Mouse (Mus musculus) embryonic facial prominence, embryonic 12.5 days (tissue): ENCODE measurements around the gene Olfr368. TPM values are rescaled to one million over a fixed set of nuclear protein-coding genes. Genes with fewer than 3 reads are reported as not detected.
A peak's percentile ranks its signal among the peaks of the same experiment; 100 is the strongest.

ENCODE experiments used
- ATAC-seq: fragments of 200-750 bp; cut with Nextera tagmentation; 2 replicates; pipeline ENCODE4 v1.8.0; 2017; ENCODE audit not compliant: insufficient number of reproducible peaks, insufficient read depth, low FRiP score, low TSS enrichment
- H3K27ac ChIP-seq: fragments of 300-500 bp; sonication (generic); 2 replicates; pipeline ENCODE4 v1.5.1; 2016; ENCODE audit warnings: mild to moderate bottlenecking
- H3K27me3 ChIP-seq: fragments of 300-500 bp; sonication (generic); 2 replicates; pipeline ENCODE4 v1.6.1; 2016; ENCODE audit warnings: mild to moderate bottlenecking, moderate library complexity
- H3K36me3 ChIP-seq: fragments of 300-500 bp; sonication (generic); 2 replicates; pipeline ENCODE4 v1.6.1; 2016; ENCODE audit warnings: mild to moderate bottlenecking
- H3K4me1 ChIP-seq: fragments of 300-500 bp; sonication (generic); 2 replicates; pipeline ENCODE4 v1.6.1; 2016
- H3K4me2 ChIP-seq: fragments of 300-500 bp; sonication (generic); replicated peaks from 2 replicates; pipeline ENCODE4 v1.6.1; 2016; ENCODE audit warnings: mild to moderate bottlenecking, moderate library complexity
- H3K4me3 ChIP-seq: fragments of 300-500 bp; sonication (generic); 2 replicates; pipeline ENCODE4 v1.5.1; 2016; ENCODE audit warnings: mild to moderate bottlenecking
- H3K9ac ChIP-seq: fragments of 300-500 bp; sonication (generic); 2 replicates; pipeline ENCODE4 v1.6.1; 2016; ENCODE audit warnings: mild to moderate bottlenecking, moderate library complexity
- H3K9me3 ChIP-seq: fragments of 300-500 bp; sonication (generic); 2 replicates; pipeline ENCODE4 v1.6.1; 2016; ENCODE audit warnings: mild to moderate bottlenecking, moderate library complexity
- WGBS: fragments of 180-500 bp; shearing (Covaris S2); methylation state at CpG from one replicate; pipeline ENCODE4 v1.1.7; 2016; 5-methylcytosine and 5-hydroxymethylcytosine counted together
- polyA plus RNA-seq: library from polyadenylated mRNA; unstranded; fragments of >200 nt; fragmentation: Nextera tagmentation; extraction: Ambion mirVana; gene quantifications from 2 replicates; pipeline ENCODE4 v1.2.1, GENCODE M21; 2016

Olfr368 gene
- polyA plus RNA-seq: not detected in 2 replicates

DNA sequence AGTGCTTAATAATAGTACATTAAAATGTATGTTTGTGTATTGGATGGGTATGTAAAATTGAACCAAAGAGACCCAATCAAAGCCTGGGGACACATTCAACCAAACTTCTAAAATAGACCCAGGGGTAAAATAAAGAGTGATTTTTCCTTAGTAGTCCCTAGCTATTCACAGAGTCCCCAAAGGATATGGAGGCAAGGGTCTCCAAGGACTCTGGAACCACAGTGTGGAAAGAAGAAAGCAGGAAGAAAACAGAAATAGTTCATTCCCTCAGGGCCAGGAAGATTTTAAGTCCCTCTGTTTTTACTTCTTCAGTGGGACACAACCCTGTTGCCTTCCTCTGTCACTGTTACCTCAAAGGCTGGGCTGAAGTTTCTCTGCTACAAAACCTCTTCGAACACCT is at the start of gene Olfr368:
Gene Olfr368 (plus strand): TSS at position 301 of the 400 bp plus-strand sequence.
- no peak for ATAC-seq
- Histone ChIP-seq H3K36me3 (no peaks in the 10 kb centered on the region), H3K4me2 (no peak within 1 kb of the TSS)

GRCm38 (mm10) chr2:37333321-37333720 is 7.0 kb downstream of the Olfr368 start:
- H3K4me3 ChIP-seq: no peak overlapping the region
- no peaks in the 10 kb centered on the region for H3K27me3 ChIP-seq
- no peak overlapping the region for H3K4me2 ChIP-seq
- H3K9ac ChIP-seq: no peak overlapping the region
- ATAC-seq: no peak
- H3K4me1 ChIP-seq: no peaks in the 10 kb centered on the region
- H3K27ac ChIP-seq: no peak overlapping the region
- no peaks in the 10 kb centered on the region for H3K36me3 ChIP-seq
- 78% methylated on average over 2 of the region's 2 CpGs for WGBS
- H3K9me3 ChIP-seq: no peaks in the 10 kb centered on the region

More for the DNA sequence above, at the start of gene Olfr368:
- H3K4me3 ChIP-seq: no peak within 1 kb of the TSS
- no peak within 1 kb of the TSS for H3K9ac ChIP-seq
- H3K9me3 ChIP-seq: no peaks in the 10 kb centered on the region
- no peaks in the 10 kb centered on the region for H3K4me1 ChIP-seq
- WGBS: 85% methylated on average over 1 of the region's 1 CpGs
- H3K27me3 ChIP-seq: no peaks in the 10 kb centered on the region
- no peak within 1 kb of the TSS for H3K27ac ChIP-seq

- Histone ChIP-seq H3K4me2 (no peak overlapping the region), H3K27ac (no peak overlapping the region), H3K27me3 (no peaks in the 10 kb centered on the region), H3K4me3 (no peak overlapping the region), H3K9ac (no peak overlapping the region), H3K36me3 (no peaks in the 10 kb centered on the region), H3K4me1 (no peaks in the 10 kb centered on the region), H3K9me3 (no peaks in the 10 kb centered on the region)
- ATAC-seq: no peak
- 62% methylated on average over 10 of the region's 10 CpGs for WGBS
These were observed 12.3 kb downstream of the Olfr368 start for GRCm38 (mm10) chr2:37338497-37339187.

GRCm38 (mm10) chr2:37351671-37352070 is 25.4 kb downstream of the Olfr368 start:
- no peak for ATAC-seq
- Histone ChIP-seq H3K9me3 (no peaks in the 10 kb centered on the region), H3K36me3 (peaks cover 61% of the 10 kb centered on the region), H3K4me2 (no peak overlapping the region), H3K4me3 (no peak overlapping the region), H3K27ac (no peak overlapping the region), H3K9ac (no peak overlapping the region), H3K27me3 (no peaks in the 10 kb centered on the region), H3K4me1 (no peaks in the 10 kb centered on the region)
- 87% methylated on average over 7 of the region's 7 CpGs for WGBS

- WGBS: 92% methylated on average over 5 of the region's 5 CpGs
- Histone ChIP-seq H3K27me3 (no peaks in the 10 kb centered on the region), H3K36me3 (peaks cover 61% of the 10 kb centered on the region), H3K9me3 (no peaks in the 10 kb centered on the region), H3K4me2 (no peak overlapping the region), H3K27ac (no peak overlapping the region), H3K9ac (no peak overlapping the region), H3K4me3 (no peak overlapping the region), H3K4me1 (peaks cover 11% of the 10 kb centered on the region)
- no peak for ATAC-seq
These were observed 29.3 kb downstream of the Olfr368 start for GRCm38 (mm10) chr2:37355571-37355970.

- H3K27me3 ChIP-seq: no peaks in the 10 kb centered on the region
- peaks cover 11% of the 10 kb centered on the region for H3K4me1 ChIP-seq
- H3K4me3 ChIP-seq: peak within 1 kb of the TSS; percentile 63
- H3K4me2 ChIP-seq: peak within 1 kb of the TSS; percentile 66
- H3K27ac ChIP-seq: peak within 1 kb of the TSS; percentile 98
- H3K9me3 ChIP-seq: no peaks in the 10 kb centered on the region
- peaks cover 30% of the 10 kb centered on the region for H3K36me3 ChIP-seq
- H3K9ac ChIP-seq: peak within 1 kb of the TSS; percentile 69
- WGBS: under 1% methylated on average over 42 of the region's 42 CpGs
- ATAC-seq: peak; percentile 99
These were observed 32.6 kb downstream of the Olfr368 start, which contains the start of gene Pdcl for GRCm38 (mm10) chr2:37358633-37359540. Gene Pdcl (minus strand): TSS chr2:37359332.

DNA sequence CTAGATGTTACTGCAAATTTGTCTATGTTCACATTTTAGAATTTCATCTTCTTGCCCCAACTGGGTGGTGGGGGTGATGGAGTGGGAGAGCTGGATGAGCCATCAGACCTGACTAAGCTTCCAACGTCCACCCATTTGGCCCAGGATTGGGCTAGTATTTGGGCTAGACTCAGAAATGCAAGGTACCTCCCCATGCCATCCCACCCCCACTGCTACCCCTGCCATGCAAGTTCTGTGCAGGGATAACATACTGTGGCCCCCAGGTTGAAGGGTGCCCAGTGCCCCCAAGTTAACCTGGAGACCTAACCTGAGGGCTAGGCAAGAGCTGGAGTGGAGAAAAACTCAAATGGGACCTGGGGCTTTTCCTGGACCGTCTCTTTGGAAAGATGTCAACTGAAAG is 33.6 kb downstream of the Olfr368 start:
- Histone ChIP-seq H3K4me1 (peaks cover 11% of the 10 kb centered on the region), H3K36me3 (peaks cover 20% of the 10 kb centered on the region), H3K27me3 (no peaks in the 10 kb centered on the region), H3K9ac (no peak overlapping the region), H3K9me3 (no peaks in the 10 kb centered on the region), H3K27ac (no peak overlapping the region), H3K4me2 (peak overlapping the region; percentile 66; the same call in 1 of the 2 replicates), H3K4me3 (no peak overlapping the region)
- WGBS: 88% methylated on average over 2 of the region's 2 CpGs
- no peak for ATAC-seq

- H3K4me3 ChIP-seq: no peak overlapping the region
- no peak overlapping the region for H3K4me2 ChIP-seq
- peaks cover 8% of the 10 kb centered on the region for H3K36me3 ChIP-seq
- H3K9ac ChIP-seq: no peak overlapping the region
- ATAC-seq: no peak
- H3K27me3 ChIP-seq: no peaks in the 10 kb centered on the region
- H3K4me1 ChIP-seq: no peaks in the 10 kb centered on the region
- WGBS: 67% methylated on average over 2 of the region's 2 CpGs
- H3K27ac ChIP-seq: no peak overlapping the region
- H3K9me3 ChIP-seq: no peaks in the 10 kb centered on the region
These were observed 44.3 kb downstream of the Olfr368 start for GRCm38 (mm10) chr2:37370651-37371050.

GRCm38 (mm10) chr2:37376018-37376417 is 49.7 kb downstream of the Olfr368 start:
- no peaks in the 10 kb centered on the region for H3K27me3 ChIP-seq
- H3K36me3 ChIP-seq: peaks cover 29% of the 10 kb centered on the region

DNA sequence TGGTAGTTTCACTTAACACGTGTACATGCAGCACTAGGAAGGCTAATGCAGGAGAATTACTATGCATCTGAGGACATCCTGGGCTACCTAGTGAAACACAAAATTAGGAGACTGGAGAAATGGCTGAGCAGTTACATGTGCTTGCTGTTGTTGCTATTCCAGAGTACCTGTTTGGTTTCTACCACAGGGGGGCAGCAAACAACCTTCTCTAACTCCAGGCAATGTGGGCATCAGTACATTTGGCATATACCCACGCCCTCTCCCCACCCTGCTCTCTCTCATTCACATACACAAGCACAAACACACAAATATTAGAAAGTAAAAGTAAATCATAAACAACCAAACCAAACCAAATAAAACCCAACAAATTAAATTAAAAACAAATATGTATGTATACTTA is 53.9 kb downstream of the Olfr368 start:
- Histone ChIP-seq H3K4me1 (no peaks in the 10 kb centered on the region), H3K4me3 (no peak overlapping the region), H3K9me3 (no peaks in the 10 kb centered on the region), H3K27ac (no peak overlapping the region), H3K27me3 (no peaks in the 10 kb centered on the region), H3K9ac (no peak overlapping the region), H3K36me3 (peaks cover 40% of the 10 kb centered on the region), H3K4me2 (no peak overlapping the region)
- 71% methylated on average over 2 of the region's 2 CpGs for WGBS
- no peak for ATAC-seq

More at GRCm38 (mm10) chr2:37376018-37376417, 49.7 kb downstream of the Olfr368 start:
- Histone ChIP-seq H3K4me1 (no peaks in the 10 kb centered on the region), H3K9ac (no peak overlapping the region), H3K9me3 (no peaks in the 10 kb centered on the region), H3K4me3 (no peak overlapping the region), H3K27ac (no peak overlapping the region), H3K4me2 (no peak overlapping the region)
- ATAC-seq: no peak
- WGBS: 93% methylated on average over 1 of the region's 1 CpGs
